Mouse (Mus musculus) kidney, embryonic 16.5 days (tissue): ENCODE measurements at regions not wholly inside any gene's neighbourhood (a gene's known extent, or its start where the extent isn't known, plus 50 kb on each side); places are given as distances from the start of the nearest gene placed in this dataset.

ENCODE experiments used
- ATAC-seq: fragments of 200-750 bp; cut with Nextera tagmentation; 2 replicates; pipeline ENCODE4 v1.8.0; 2017; ENCODE audit warnings: moderate TSS enrichment; ENCODE audit not compliant: low FRiP score, low TSS enrichment
- H3K27ac ChIP-seq: fragments of 300-500 bp; sonication (generic); 2 replicates; pipeline ENCODE4 v1.5.1; 2014; ENCODE audit warnings: low read length
- H3K27me3 ChIP-seq: fragments of 300-500 bp; sonication (generic); 2 replicates; pipeline ENCODE4 v1.6.1; 2014; ENCODE audit warnings: low read length, control low read depth, mixed read lengths; ENCODE audit not compliant: insufficient read depth
- H3K36me3 ChIP-seq: fragments of 300-500 bp; sonication (generic); 2 replicates; pipeline ENCODE4 v1.6.1; 2014; ENCODE audit warnings: low read length, control low read depth, mixed read lengths; ENCODE audit not compliant: insufficient read depth
- H3K4me1 ChIP-seq: fragments of 300-500 bp; sonication (generic); 2 replicates; pipeline ENCODE4 v1.6.1; 2014; ENCODE audit warnings: low read length, control low read depth, mixed read lengths; ENCODE audit not compliant: insufficient read depth
- H3K4me2 ChIP-seq: fragments of 300-500 bp; sonication (generic); replicated peaks from 2 replicates; pipeline ENCODE4 v1.6.1; 2014; ENCODE audit warnings: low read depth, low read length
- H3K4me3 ChIP-seq: fragments of 300-500 bp; sonication (generic); 2 replicates; pipeline ENCODE4 v1.5.1; 2014; ENCODE audit warnings: mild to moderate bottlenecking, low read length
- H3K9ac ChIP-seq: fragments of 300-500 bp; sonication (generic); replicated peaks from 2 replicates; pipeline ENCODE4 v1.6.1; 2014; ENCODE audit warnings: low read length
- H3K9me3 ChIP-seq: fragments of 300-500 bp; sonication (generic); 2 replicates; pipeline ENCODE4 v1.6.1; 2016; ENCODE audit warnings: low read length, control low read depth
- WGBS: fragments of 180-500 bp; shearing (Covaris S2); extraction: QIAGEN DNeasy Blood & Tissue Kit; methylation state at CpG from one replicate; pipeline ENCODE4 v1.1.7; 2014; 5-methylcytosine and 5-hydroxymethylcytosine counted together

- H3K4me1 ChIP-seq, result peaks cover 8% of the 10 kb centered on the region; the same call in 1 of the 2 replicates
- H3K27me3 ChIP-seq, result no peaks in the 10 kb centered on the region
- H3K9ac ChIP-seq, result no peak overlapping the region
- no peak overlapping the region for H3K4me3 ChIP-seq
- ATAC-seq, result no peak
- H3K36me3 ChIP-seq, result no peaks in the 10 kb centered on the region
- H3K9me3 ChIP-seq, result no peaks in the 10 kb centered on the region
- 73% methylated on average over 4 of the region's 4 CpGs for WGBS
- no peak overlapping the region for H3K4me2 ChIP-seq
- H3K27ac ChIP-seq, result no peak overlapping the region
Observed at GRCm38 (mm10) chr2:178674621-178675020, 244.3 kb downstream of the Cdh26 start.

GRCm38 (mm10) chr2:178676970-178677369, 246.6 kb downstream of the Cdh26 start:
- Histone ChIP-seq H3K9me3 (no peaks in the 10 kb centered on the region), H3K4me1 (peaks cover 1% of the 10 kb centered on the region; the same call in 1 of the 2 replicates), H3K27ac (no peak overlapping the region), H3K27me3 (no peaks in the 10 kb centered on the region), H3K9ac (no peak overlapping the region), H3K4me2 (no peak overlapping the region), H3K4me3 (no peak overlapping the region), H3K36me3 (no peaks in the 10 kb centered on the region)
- no peak for ATAC-seq
- whole genome bisulfite sequencing, result 85% methylated on average over 10 of the region's 10 CpGs

GRCm38 (mm10) chr2:178680368-178680767, 250.0 kb downstream of the Cdh26 start:
- no peaks in the 10 kb centered on the region for H3K27me3 ChIP-seq
- no peak overlapping the region for H3K9ac ChIP-seq
- H3K4me1 ChIP-seq, result peaks cover 8% of the 10 kb centered on the region; the same call in 1 of the 2 replicates
- 45% methylated on average over 3 of the region's 3 CpGs for WGBS
- H3K4me2 ChIP-seq, result no peak overlapping the region
- no peak overlapping the region for H3K27ac ChIP-seq
- H3K36me3 ChIP-seq, result no peaks in the 10 kb centered on the region
- ATAC-seq, result no peak
- H3K4me3 ChIP-seq, result no peak overlapping the region
- no peaks in the 10 kb centered on the region for H3K9me3 ChIP-seq

GRCm38 (mm10) chr2:178684026-178684958, 254.0 kb downstream of the Cdh26 start:
- Histone ChIP-seq H3K4me3 (no peak overlapping the region), H3K9ac (no peak overlapping the region), H3K27me3 (no peaks in the 10 kb centered on the region), H3K27ac (no peak overlapping the region), H3K36me3 (no peaks in the 10 kb centered on the region), H3K4me1 (peaks cover 10% of the 10 kb centered on the region; the same call in 1 of the 2 replicates), H3K4me2 (no peak overlapping the region), H3K9me3 (no peaks in the 10 kb centered on the region)
- 54% methylated on average over 9 of the region's 9 CpGs for WGBS
- ATAC-seq, result no peak

GRCm38 (mm10) chr2:178685211-178685610, 254.9 kb downstream of the Cdh26 start:
- Histone ChIP-seq H3K36me3 (no peaks in the 10 kb centered on the region), H3K4me3 (no peak overlapping the region), H3K27ac (no peak overlapping the region), H3K4me1 (peaks cover 10% of the 10 kb centered on the region; the same call in 1 of the 2 replicates), H3K9me3 (no peaks in the 10 kb centered on the region), H3K27me3 (no peaks in the 10 kb centered on the region), H3K4me2 (no peak overlapping the region), H3K9ac (no peak overlapping the region)
- ATAC-seq, result no peak
- WGBS, result 89% methylated on average over 5 of the region's 5 CpGs

- Histone ChIP-seq H3K4me2 (no peak overlapping the region), H3K36me3 (no peaks in the 10 kb centered on the region), H3K27ac (no peak overlapping the region), H3K4me1 (peaks cover 10% of the 10 kb centered on the region; the same call in 1 of the 2 replicates), H3K27me3 (no peaks in the 10 kb centered on the region), H3K9me3 (no peaks in the 10 kb centered on the region), H3K9ac (no peak overlapping the region), H3K4me3 (no peak overlapping the region)
- WGBS, result 68% methylated on average over 7 of the region's 7 CpGs
- no peak for ATAC-seq
Observed at GRCm38 (mm10) chr2:178686167-178686601, 255.9 kb downstream of the Cdh26 start.

- Histone ChIP-seq H3K4me3 (no peak overlapping the region), H3K27ac (no peak overlapping the region), H3K9ac (no peak overlapping the region), H3K36me3 (no peaks in the 10 kb centered on the region), H3K9me3 (no peaks in the 10 kb centered on the region), H3K4me2 (no peak overlapping the region), H3K4me1 (peaks cover 5% of the 10 kb centered on the region; the same call in 1 of the 2 replicates), H3K27me3 (no peaks in the 10 kb centered on the region)
- 77% methylated on average over 6 of the region's 6 CpGs for WGBS
- no peak for ATAC-seq
Observed at GRCm38 (mm10) chr2:178688586-178688985, 258.3 kb downstream of the Cdh26 start.

GRCm38 (mm10) chr2:178691190-178691864, 261.0 kb downstream of the Cdh26 start:
- no peak overlapping the region for H3K4me2 ChIP-seq
- H3K4me3 ChIP-seq, result no peak overlapping the region
- 69% methylated on average over 13 of the region's 13 CpGs for WGBS
- peaks cover 3% of the 10 kb centered on the region; the same call in 1 of the 2 replicates for H3K4me1 ChIP-seq
- H3K27me3 ChIP-seq, result no peaks in the 10 kb centered on the region
- no peaks in the 10 kb centered on the region for H3K9me3 ChIP-seq
- no peak overlapping the region for H3K9ac ChIP-seq
- no peaks in the 10 kb centered on the region for H3K36me3 ChIP-seq
- ATAC-seq, result no peak
- no peak overlapping the region for H3K27ac ChIP-seq

GRCm38 (mm10) chr2:178691865-178692228, 261.5 kb downstream of the Cdh26 start:
- H3K4me1 ChIP-seq, result peaks cover 3% of the 10 kb centered on the region; the same call in 1 of the 2 replicates
- no peaks in the 10 kb centered on the region for H3K9me3 ChIP-seq
- H3K36me3 ChIP-seq, result no peaks in the 10 kb centered on the region
- 87% methylated on average over 4 of the region's 4 CpGs for WGBS
- H3K4me3 ChIP-seq, result no peak overlapping the region
- no peaks in the 10 kb centered on the region for H3K27me3 ChIP-seq
- H3K4me2 ChIP-seq, result no peak overlapping the region
- H3K9ac ChIP-seq, result no peak overlapping the region
- no peak overlapping the region for H3K27ac ChIP-seq
- no peak for ATAC-seq
